Mouse (Mus musculus) intestine, embryonic 14.5 days (tissue): ENCODE data around the gene Ano1. TPM values are rescaled to one million over a fixed set of nuclear protein-coding genes. Genes with fewer than 3 reads are reported as not detected.

Experiments used
- ATAC-seq: fragments of 200-750 bp; cut with Nextera tagmentation; replicated peaks from 2 replicates; pipeline ENCODE4 v1.8.0; 2017; ENCODE audit warnings: low read depth, moderate number of reproducible peaks, moderate TSS enrichment, moderate library complexity; ENCODE audit not compliant: low FRiP score, low TSS enrichment
- DNase-seq: peaks from one replicate; pipeline ENCODE4 v3.0.0-alpha.2; 2018; ENCODE audit warnings: low spot score
- H3K27ac ChIP-seq: fragments of 300-500 bp; sonication (generic); 2 replicates; pipeline ENCODE4 v1.5.1; 2014; ENCODE audit warnings: low read depth, mild to moderate bottlenecking, control low read depth
- H3K27me3 ChIP-seq: fragments of 300-500 bp; sonication (generic); replicated peaks from 2 replicates; pipeline ENCODE4 v1.6.1; 2014; ENCODE audit warnings: low read length, control low read depth; ENCODE audit not compliant: control insufficient read depth, insufficient read depth
- H3K36me3 ChIP-seq: fragments of 300-500 bp; sonication (generic); 2 replicates; pipeline ENCODE4 v1.6.1; 2014; ENCODE audit warnings: low read length, control low read depth; ENCODE audit not compliant: control insufficient read depth, insufficient read depth
- H3K4me1 ChIP-seq: fragments of 300-500 bp; sonication (generic); replicated peaks from 2 replicates; pipeline ENCODE4 v1.6.1; 2014; ENCODE audit warnings: low read length, control low read depth, mixed read lengths; ENCODE audit not compliant: control insufficient read depth, insufficient read depth
- H3K4me2 ChIP-seq: fragments of 300-500 bp; sonication (generic); 2 replicates; pipeline ENCODE4 v1.6.1; 2014; ENCODE audit warnings: low read length
- H3K4me3 ChIP-seq: fragments of 300-500 bp; sonication (generic); 2 replicates; pipeline ENCODE4 v1.5.1; 2014; ENCODE audit warnings: low read depth, low read length, control low read depth, mixed read lengths
- H3K9ac ChIP-seq: fragments of 300-500 bp; sonication (generic); 2 replicates; pipeline ENCODE4 v1.6.1; 2014; ENCODE audit warnings: mild to moderate bottlenecking, low read length
- H3K9me3 ChIP-seq: fragments of 300-500 bp; sonication (generic); 2 replicates; pipeline ENCODE4 v1.6.1; 2016; ENCODE audit warnings: low read length, control low read depth; ENCODE audit not compliant: control insufficient read depth
- WGBS: fragments of 180-500 bp; shearing (Covaris S2); extraction: QIAGEN DNeasy Blood & Tissue Kit; methylation state at CpG from one replicate; pipeline ENCODE4 v1.1.7; 2014; 5-methylcytosine and 5-hydroxymethylcytosine counted together
- polyA plus RNA-seq: library from polyadenylated mRNA; unstranded; fragments of >200 nt; fragmentation: Nextera tagmentation; extraction: Ambion mirVana; gene quantifications from 2 replicates; pipeline ENCODE4 v1.2.1, GENCODE M21; 2014

Gene Ano1
- polyA plus RNA-seq, 1 experiment from 2014 or later: 39.1 TPM

DNA sequence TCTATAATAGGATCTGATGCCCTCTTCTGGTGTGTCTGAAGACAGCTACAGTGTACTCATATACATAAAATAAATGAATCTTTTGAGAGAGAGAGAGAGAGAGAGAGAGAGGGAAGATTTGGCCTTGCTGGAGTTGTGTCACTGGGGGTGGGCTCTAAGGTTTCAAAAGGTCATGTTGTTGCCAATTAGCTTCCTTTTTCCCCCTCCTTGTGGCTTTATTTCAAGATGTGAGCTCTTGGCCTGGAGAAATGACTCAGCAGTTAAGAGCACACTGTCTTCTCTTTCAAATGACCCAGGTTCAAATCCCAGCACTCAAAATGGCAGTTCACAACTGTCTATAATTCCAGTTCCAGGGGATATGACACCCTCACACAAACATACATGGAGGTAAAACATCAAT is 183.7 kb downstream of the Ano1 start:
- Histone ChIP-seq H3K27ac (no peak overlapping the region), H3K9me3 (no peaks in the 10 kb centered on the region), H3K4me1 (peaks cover 7% of the 10 kb centered on the region; the same call in 1 of the 2 replicates), H3K27me3 (no peaks in the 10 kb centered on the region), H3K4me3 (no peak overlapping the region), H3K4me2 (no peak overlapping the region), H3K9ac (no peak overlapping the region), H3K36me3 (no peaks in the 10 kb centered on the region)
- DNase-seq: no peak
- no peak for ATAC-seq

DNA sequence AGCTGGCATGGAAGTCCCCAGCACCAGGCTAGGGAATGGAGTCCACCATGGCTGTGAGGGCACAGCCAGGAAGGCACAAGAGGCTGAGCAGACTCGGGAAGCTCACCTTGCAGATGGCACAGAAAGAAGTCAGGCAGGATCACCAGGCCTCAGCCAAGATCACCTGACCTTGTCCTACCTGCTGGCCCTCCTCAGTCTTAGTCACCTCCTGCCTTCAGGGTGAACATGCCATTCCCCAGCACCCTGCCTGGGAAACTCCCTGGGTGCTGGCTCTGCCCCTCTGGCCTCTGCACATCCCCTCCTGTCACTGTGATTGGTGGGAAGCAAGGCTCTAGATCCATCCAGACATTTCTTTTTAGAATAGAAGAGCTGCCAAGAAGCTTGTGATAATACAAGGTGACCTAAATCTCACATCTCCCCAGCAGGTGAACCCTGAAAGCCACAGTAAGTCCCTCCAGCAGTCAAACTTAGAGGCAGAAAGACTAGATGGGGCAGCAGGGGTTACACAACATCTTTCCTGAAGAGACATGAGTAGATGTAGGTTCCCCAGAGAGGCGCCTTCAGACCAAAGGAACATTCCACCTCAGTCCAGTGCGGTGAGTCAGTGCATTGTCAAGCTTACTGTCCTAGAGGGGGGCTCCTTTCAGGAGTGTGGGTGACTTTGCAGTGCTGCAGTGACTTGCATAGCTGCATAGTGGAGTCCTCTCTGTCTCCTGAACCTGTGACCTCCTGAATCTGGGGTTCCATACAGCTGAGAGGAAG is 184.7 kb downstream of the Ano1 start:
- no peak overlapping the region for H3K4me3 ChIP-seq
- no peak overlapping the region for H3K27ac ChIP-seq
- peaks cover 7% of the 10 kb centered on the region; the same call in 1 of the 2 replicates for H3K4me1 ChIP-seq
- ATAC-seq: no peak
- H3K4me2 ChIP-seq: no peak overlapping the region
- no peaks in the 10 kb centered on the region for H3K9me3 ChIP-seq
- H3K36me3 ChIP-seq: no peaks in the 10 kb centered on the region
- no peak overlapping the region for H3K9ac ChIP-seq
- no peaks in the 10 kb centered on the region for H3K27me3 ChIP-seq
- 76% methylated on average over 3 of the region's 3 CpGs for WGBS
- DNase-seq: no peak

- no peak overlapping the region for H3K9ac ChIP-seq
- H3K27ac ChIP-seq: no peak overlapping the region
- H3K4me1 ChIP-seq: no peaks in the 10 kb centered on the region
- no peak for ATAC-seq
- no peak overlapping the region for H3K4me2 ChIP-seq
- H3K36me3 ChIP-seq: no peaks in the 10 kb centered on the region
- no peak for DNase-seq
- H3K27me3 ChIP-seq: no peaks in the 10 kb centered on the region
- no peaks in the 10 kb centered on the region for H3K9me3 ChIP-seq
- no peak overlapping the region for H3K4me3 ChIP-seq
- 63% methylated on average over 9 of the region's 9 CpGs for WGBS
These were observed 188.2 kb downstream of the Ano1 start for GRCm38 (mm10) chr7:144563456-144564155.

DNA sequence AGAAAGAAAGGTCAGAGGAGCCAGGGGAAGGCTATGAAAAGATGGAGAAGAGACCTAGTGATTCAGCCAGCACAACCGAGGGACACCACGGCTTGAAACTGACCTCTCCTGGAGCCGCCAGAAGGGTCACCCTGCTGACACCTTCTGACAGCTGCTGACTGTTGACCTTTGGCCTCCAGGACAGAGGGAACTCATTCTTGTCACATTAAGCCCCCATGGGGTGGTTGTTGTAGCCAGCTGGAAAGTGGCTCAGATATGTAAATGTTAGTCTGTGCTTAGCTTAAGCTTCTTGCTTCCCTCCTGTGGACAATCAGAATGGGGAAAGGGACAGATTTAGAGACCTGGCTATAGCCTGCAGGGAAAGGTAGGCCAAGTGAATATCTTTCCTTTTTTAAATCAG is 189.8 kb downstream of the Ano1 start:
- Histone ChIP-seq H3K27ac (no peak overlapping the region), H3K36me3 (no peaks in the 10 kb centered on the region), H3K9ac (no peak overlapping the region), H3K4me3 (no peak overlapping the region), H3K4me1 (no peaks in the 10 kb centered on the region), H3K9me3 (no peaks in the 10 kb centered on the region), H3K4me2 (no peak overlapping the region), H3K27me3 (no peaks in the 10 kb centered on the region)
- DNase-seq (no peak), ATAC-seq (no peak)
- 22% methylated on average over 3 of the region's 3 CpGs for WGBS

DNA sequence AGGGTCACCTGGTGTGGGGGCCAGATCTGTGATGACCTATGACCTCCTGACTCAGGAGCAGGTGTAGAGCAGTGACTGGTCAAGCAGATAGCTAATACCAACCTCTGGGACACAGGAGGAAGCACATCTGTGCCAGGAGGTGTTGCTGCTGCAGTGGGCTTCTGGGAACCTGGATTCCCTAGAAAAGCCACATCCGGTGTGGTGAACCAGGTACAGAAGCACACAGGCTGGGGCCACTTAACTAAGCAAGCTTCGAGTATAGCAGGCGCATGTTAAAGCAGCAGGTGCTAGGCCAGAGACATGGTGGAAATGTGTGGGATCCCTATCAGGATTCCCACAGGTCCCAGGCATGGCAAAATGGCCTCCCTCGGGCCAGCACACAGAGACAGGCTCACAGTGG is 191.2 kb downstream of the Ano1 start:
- Histone ChIP-seq H3K27ac (no peak overlapping the region), H3K9ac (no peak overlapping the region), H3K4me1 (no peaks in the 10 kb centered on the region), H3K27me3 (no peaks in the 10 kb centered on the region), H3K36me3 (no peaks in the 10 kb centered on the region), H3K4me2 (no peak overlapping the region), H3K9me3 (no peaks in the 10 kb centered on the region), H3K4me3 (no peak overlapping the region)
- ATAC-seq (no peak), DNase-seq (no peak)
- WGBS: 89% methylated on average over 4 of the region's 4 CpGs

- DNase-seq (no peak), ATAC-seq (no peak)
- 66% methylated on average over 6 of the region's 6 CpGs for WGBS
These were observed 193.2 kb downstream of the Ano1 start for GRCm38 (mm10) chr7:144558552-144558951.

DNA sequence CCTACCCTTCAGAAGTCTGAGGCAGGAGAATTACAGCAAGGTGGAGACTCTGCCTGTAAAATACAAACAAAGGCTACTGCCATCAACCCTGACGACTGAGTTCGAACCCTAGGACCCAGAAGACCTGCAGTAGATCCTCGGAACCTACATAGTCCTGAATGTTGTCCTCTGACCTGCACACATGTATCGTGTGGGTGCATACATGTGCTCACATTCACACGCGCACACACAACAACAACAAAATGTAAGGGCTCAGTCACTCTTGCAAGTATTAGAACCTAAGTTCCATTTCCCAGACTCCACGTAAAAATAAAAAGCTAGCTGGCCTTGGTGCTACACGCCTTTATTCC is 197.7 kb downstream of the Ano1 start:
- Histone ChIP-seq H3K4me3 (peak overlapping the region; percentile 93), H3K4me2 (peak overlapping the region; percentile 66), H3K9ac (peak overlapping the region; percentile 92), H3K9me3 (no peaks in the 10 kb centered on the region), H3K4me1 (peaks cover 12% of the 10 kb centered on the region), H3K36me3 (peaks cover 28% of the 10 kb centered on the region), H3K27ac (no peak overlapping the region), H3K27me3 (0 out of 2 replicates have a peak, but pooled peaks cover 2% of the 10 kb centered on the region)
- ATAC-seq: no peak
- WGBS: 22% methylated on average over 8 of the region's 8 CpGs
- DNase-seq: no peak

More at GRCm38 (mm10) chr7:144558552-144558951, 193.2 kb downstream of the Ano1 start:
- H3K27me3 ChIP-seq: 0 out of 2 replicates have a peak, but pooled peaks cover 2% of the 10 kb centered on the region
- H3K36me3 ChIP-seq: no peaks in the 10 kb centered on the region
- no peak overlapping the region for H3K9ac ChIP-seq
- H3K27ac ChIP-seq: no peak overlapping the region
- no peak overlapping the region for H3K4me2 ChIP-seq
- no peaks in the 10 kb centered on the region for H3K9me3 ChIP-seq
- H3K4me3 ChIP-seq: no peak overlapping the region
- no peaks in the 10 kb centered on the region for H3K4me1 ChIP-seq

- Histone ChIP-seq H3K9ac (peak within 1 kb of the TSS; percentile 92), H3K9me3 (no peaks in the 10 kb centered on the region), H3K4me1 (peaks cover 12% of the 10 kb centered on the region), H3K4me2 (peak within 1 kb of the TSS; percentile 69), H3K27ac (no peak within 1 kb of the TSS), H3K27me3 (0 out of 2 replicates have a peak, but pooled peaks cover 2% of the 10 kb centered on the region), H3K36me3 (peaks cover 31% of the 10 kb centered on the region), H3K4me3 (peak within 1 kb of the TSS; percentile 93)
- under 1% methylated on average over 90 of the region's 97 CpGs for WGBS
- ATAC-seq (peak; percentile 96), DNase-seq (peak; percentile 98)
These were observed 198.3 kb downstream of the Ano1 start, which contains the start of gene Ppfia1 for GRCm38 (mm10) chr7:144553237-144554122. Gene Ppfia1 (minus strand): TSS chr7:144553729.
